Mouse (Mus musculus) CH12.LX (cell line): ENCODE measurements around the gene Cx3cr1. TPM values are rescaled to one million over a fixed set of nuclear protein-coding genes. Genes with fewer than 3 reads are reported as not detected.

ENCODE experiments used
- DNase-seq: peaks from one replicate; pipeline ENCODE4 v3.0.0-alpha.2; 2013; ENCODE audit errors: extremely low read depth
- H3K27ac ChIP-seq: 2 replicates; pipeline ENCODE4 v1.5.1; 2012; ENCODE audit warnings: low read depth, mild to moderate bottlenecking, control low read depth, moderate library complexity; ENCODE audit not compliant: insufficient read depth
- H3K27me3 ChIP-seq: replicated peaks from 2 replicates; pipeline ENCODE3; 2012; ENCODE audit warnings: inconsistent platforms
- H3K36me3 ChIP-seq, 2 experiments: replicated peaks in 1 of 2; 2 replicates each; pipeline versions ENCODE3 to v1.6.1; 2012; ENCODE audit warnings: inconsistent platforms in 1 of 2, low read length in 1 of 2, mild to moderate bottlenecking in 1 of 2, mixed read lengths in 1 of 2, moderate library complexity in 1 of 2; ENCODE audit not compliant: control insufficient read depth in 1 of 2, insufficient read depth in 1 of 2
- H3K4me1 ChIP-seq, 2 experiments: 2 replicates each; pipeline ENCODE4 v1.6.1; 2012; ENCODE audit warnings: inconsistent platforms in 1 of 2, moderate library complexity in 1 of 2; ENCODE audit not compliant: insufficient read depth in 2 of 2, control insufficient read depth in 1 of 2
- H3K4me2 ChIP-seq: 2 replicates; pipeline ENCODE4 v1.6.1; 2012; ENCODE audit warnings: low read depth, mild to moderate bottlenecking, control low read depth; ENCODE audit not compliant: poor library complexity, insufficient read depth, severe bottlenecking
- H3K4me3 ChIP-seq, 3 experiments: fragments of 150-350 bp in 1 of 3; sonication (generic) in 1 of 3; replicated peaks in 1 of 3; 2 replicates each; pipeline versions ENCODE3 to v1.5.1; 2011 to 2012; ENCODE audit warnings: low read depth in 2 of 3, low read length in 2 of 3, mild to moderate bottlenecking in 2 of 3, moderate library complexity in 2 of 3, control low read depth in 1 of 3, improper control_type of control experiment in 1 of 3, inconsistent platforms in 1 of 3, mixed read lengths in 1 of 3; ENCODE audit not compliant: poor library complexity in 1 of 3
- H3K79me2 ChIP-seq: replicated peaks from 2 replicates; pipeline ENCODE4 v1.6.1; 2012; ENCODE audit warnings: mild to moderate bottlenecking, moderate library complexity; ENCODE audit not compliant: control insufficient read depth, poor library complexity, insufficient read depth, severe bottlenecking; ENCODE audit errors: extremely low read depth
- H3K9ac ChIP-seq: 2 replicates; pipeline ENCODE4 v1.6.1; 2012; ENCODE audit warnings: low read depth, mild to moderate bottlenecking, control low read depth, moderate library complexity; ENCODE audit not compliant: insufficient read depth
- H3K9me3 ChIP-seq: replicated peaks from 2 replicates; pipeline ENCODE3; 2012; ENCODE audit warnings: low read length, inconsistent platforms, mixed read lengths
- BHLHE40 ChIP-seq: IDR thresholded peaks from 2 replicates; pipeline ENCODE4 v1.6.1; 2011; ENCODE audit warnings: mild to moderate bottlenecking, low read depth, low read length, improper control_type of control experiment
- CHD2 ChIP-seq: IDR thresholded peaks from 2 replicates; pipeline ENCODE4 v1.6.1; 2011; ENCODE audit warnings: low read length, improper control_type of control experiment
- E2F4 ChIP-seq: IDR thresholded peaks from 2 replicates; pipeline ENCODE4 v1.6.1; 2011; ENCODE audit warnings: low read depth, low read length, improper control_type of control experiment; ENCODE audit not compliant: insufficient replicate concordance
- ETS1 ChIP-seq: conservative IDR thresholded peaks from 2 replicates; pipeline ENCODE4 v1.6.1; 2012; ENCODE audit warnings: low read depth, mild to moderate bottlenecking, inconsistent platforms, low read length, improper control_type of control experiment, moderate library complexity
- JUN ChIP-seq: IDR thresholded peaks from 2 replicates; pipeline ENCODE4 v1.6.1; 2011; ENCODE audit warnings: low read depth, mild to moderate bottlenecking, low read length, improper control_type of control experiment, moderate library complexity; ENCODE audit not compliant: insufficient read depth
- JUND ChIP-seq: conservative IDR thresholded peaks from 2 replicates; pipeline ENCODE4 v1.6.1; 2011; ENCODE audit warnings: low read depth, low read length, improper control_type of control experiment
- MAX ChIP-seq: IDR thresholded peaks from 2 replicates; pipeline ENCODE4 v1.6.1; 2011; ENCODE audit warnings: low read length, improper control_type of control experiment
- MEF2A ChIP-seq: IDR thresholded peaks from 2 replicates; pipeline ENCODE4 v1.6.1; 2014; ENCODE audit warnings: low read depth, mild to moderate bottlenecking, inconsistent platforms, low read length, improper control_type of control experiment, borderline replicate concordance
- MXI1 ChIP-seq: IDR thresholded peaks from 2 replicates; pipeline ENCODE4 v1.6.1; 2011; ENCODE audit warnings: mild to moderate bottlenecking, low read depth, low read length, improper control_type of control experiment
- NELFE ChIP-seq: IDR thresholded peaks from 2 replicates; pipeline ENCODE4 v1.6.1; 2011; ENCODE audit warnings: low read depth, low read length, improper control_type of control experiment
- NRF1 ChIP-seq: IDR thresholded peaks from 2 replicates; pipeline ENCODE4 v1.6.1; 2014; ENCODE audit warnings: low read depth, mild to moderate bottlenecking, inconsistent platforms, low read length, improper control_type of control experiment, moderate library complexity
- POLR2A ChIP-seq: IDR thresholded peaks from 2 replicates; pipeline ENCODE4 v1.6.1; 2011; ENCODE audit warnings: low read depth, mild to moderate bottlenecking, improper control_type of control experiment, low read length
- POLR2AphosphoS2 ChIP-seq: IDR thresholded peaks from 2 replicates; pipeline ENCODE4 v1.6.1; 2011; ENCODE audit warnings: low read depth, low read length, improper control_type of control experiment
- RCOR1 ChIP-seq: conservative IDR thresholded peaks from 2 replicates; pipeline ENCODE4 v1.6.1; 2012; ENCODE audit warnings: low read depth, mild to moderate bottlenecking, inconsistent platforms, low read length, improper control_type of control experiment
- SIN3A ChIP-seq: IDR thresholded peaks from 2 replicates; pipeline ENCODE4 v1.6.1; 2012; ENCODE audit warnings: low read length, improper control_type of control experiment, inconsistent platforms
- SMC3 ChIP-seq: IDR thresholded peaks from 2 replicates; pipeline ENCODE4 v1.6.1; 2011; ENCODE audit warnings: low read depth, low read length, improper control_type of control experiment
- UBTF ChIP-seq: IDR thresholded peaks from 2 replicates; pipeline ENCODE4 v1.6.1; 2012; ENCODE audit warnings: low read depth, mild to moderate bottlenecking, inconsistent platforms, low read length, improper control_type of control experiment, moderate library complexity
- USF1 ChIP-seq: IDR thresholded peaks from 2 replicates; pipeline ENCODE4 v1.6.1; 2014; ENCODE audit warnings: low read depth, mild to moderate bottlenecking, inconsistent platforms, low read length, improper control_type of control experiment
- USF2 ChIP-seq: conservative IDR thresholded peaks from 2 replicates; pipeline ENCODE4 v1.6.1; 2011; ENCODE audit warnings: low read depth, low read length, improper control_type of control experiment
- ZC3H11A ChIP-seq: IDR thresholded peaks from 2 replicates; pipeline ENCODE4 v1.6.1; 2012; ENCODE audit warnings: low read depth, mild to moderate bottlenecking, inconsistent platforms, low read length, improper control_type of control experiment
- ZKSCAN1 ChIP-seq: IDR thresholded peaks from 2 replicates; pipeline ENCODE4 v1.6.1; 2012; ENCODE audit warnings: low read depth, inconsistent platforms, low read length, improper control_type of control experiment, borderline replicate concordance
- ZMIZ1 ChIP-seq: IDR thresholded peaks from 2 replicates; pipeline ENCODE4 v1.6.1; 2012; ENCODE audit warnings: low read depth, mild to moderate bottlenecking, inconsistent platforms, low read length, improper control_type of control experiment
- dilution Hi-C: fragments of 300-500 bp; cut with MboI; formaldehyde crosslinking; loops from 2 replicates; pipeline ENCODE4 v1.14.3; 2020; ENCODE audit warnings: low sequenced_read_pairs; ENCODE audit not compliant: extremely low pct_unique_long_range_greater_than_20kb, extremely low pct_ligation_motif_present
- in situ Hi-C: fragments of 300-500 bp; cut with MboI; formaldehyde crosslinking; loops from 3 replicates; pipeline ENCODE4 v1.14.3; 2019; ENCODE audit warnings: low sequenced_read_pairs, low pct_ligation_motif_present, low pct_unique_long_range_greater_than_20kb, mixed read lengths
- polyA plus RNA-seq: library from polyadenylated mRNA; unstranded; fragments of >175 nt; gene quantifications from 2 replicates; pipeline ENCODE4 v1.2.1, GENCODE M21; 2012; ENCODE audit warnings: low read depth; ENCODE audit not compliant: insufficient read length
- total RNA-seq, 2 experiments: library from RNA; depleted of rRNA; stranded (reverse); fragments of 300-350 nt in 1 of 2; fragments of >200 nt in 1 of 2; gene quantifications; 2 replicates each; pipeline ENCODE4 v1.2.3; 2012 to 2014

The Cx3cr1 gene
- total and polyA plus RNA-seq, 3 experiments: 0.06 TPM; not detected in 2

GRCm38 (mm10) chr9:119970221-119970620, 99.5 kb downstream of the Cx3cr1 start (continued):
- TF ChIP-seq SMC3 (peak; percentile 49), ZMIZ1 (no peak), RCOR1 (no peak)
- TF ChIP-seq, all 38 proteins: peak for 4

DNA sequence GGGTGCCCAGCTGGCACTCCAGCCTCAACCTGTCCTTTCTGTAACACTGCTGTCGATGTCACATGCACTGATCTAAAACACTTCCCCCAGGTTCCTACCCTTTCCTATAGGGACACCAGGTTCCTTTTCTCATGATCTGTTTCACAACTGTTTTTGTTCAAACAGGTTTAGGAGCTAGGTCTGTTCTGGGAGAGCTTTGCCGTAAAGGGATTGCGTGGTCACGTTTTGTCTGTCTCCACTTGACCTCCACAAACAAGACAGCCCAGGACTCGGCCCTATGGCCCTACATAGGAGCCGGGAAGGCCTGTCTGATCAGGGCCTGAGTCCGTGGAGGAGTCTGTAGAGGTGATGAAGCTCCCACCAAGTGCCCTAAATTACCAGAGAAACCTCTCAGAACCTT, 99.9 kb downstream of the Cx3cr1 start:
- in situ Hi-C loops: loop anchor here (5.0 kb wide), 1 partner anchor 47 kb away; no protein-coding TSS in a partner anchor
- Histone ChIP-seq H3K36me3 (peaks cover 34 to 48% of the 10 kb centered on the region in 2 experiments), H3K4me3 (no peak overlapping the region), H3K9ac (no peak overlapping the region), H3K27ac (no peak overlapping the region), H3K9me3 (peaks cover 2% of the 10 kb centered on the region), H3K4me2 (no peak overlapping the region), H3K27me3 (no peaks in the 10 kb centered on the region), H3K4me1 (peaks cover 8 to 23% of the 10 kb centered on the region in 2 experiments), H3K79me2 (no peaks in the 10 kb centered on the region; the same call in 1 of the 2 replicates)
- TF ChIP-seq ZMIZ1: no peak
- TF ChIP-seq JUN: no peak
- TF ChIP-seq POLR2AphosphoS2: no peak
- dilution Hi-C loops: no loop called here
- no peak for DNase-seq

- peaks cover 2% of the 10 kb centered on the region for H3K27me3 ChIP-seq
- H3K9ac ChIP-seq: no peak overlapping the region
- H3K4me3 ChIP-seq: no peak overlapping the region
- in situ Hi-C loops (loop anchor here (5.0 kb wide), 1 partner anchor 51 kb away; no protein-coding TSS in a partner anchor), dilution Hi-C loops (no loop called here)
- H3K4me1 ChIP-seq: peaks cover 16 to 30% of the 10 kb centered on the region in 2 experiments
- H3K36me3 ChIP-seq: peaks cover 5 to 14% of the 10 kb centered on the region in 2 experiments
- TF ChIP-seq CHD2: no peak
- no peak for TF ChIP-seq JUND
- no peak for TF ChIP-seq ZMIZ1
- no peak for TF ChIP-seq SIN3A
- no peaks in the 10 kb centered on the region for H3K79me2 ChIP-seq
- H3K4me2 ChIP-seq: no peak overlapping the region
- H3K27ac ChIP-seq: no peak overlapping the region
- no peaks in the 10 kb centered on the region for H3K9me3 ChIP-seq
- no peak for DNase-seq
Measured at GRCm38 (mm10) chr9:119966221-119966910, 103.3 kb downstream of the Cx3cr1 start.

DNA sequence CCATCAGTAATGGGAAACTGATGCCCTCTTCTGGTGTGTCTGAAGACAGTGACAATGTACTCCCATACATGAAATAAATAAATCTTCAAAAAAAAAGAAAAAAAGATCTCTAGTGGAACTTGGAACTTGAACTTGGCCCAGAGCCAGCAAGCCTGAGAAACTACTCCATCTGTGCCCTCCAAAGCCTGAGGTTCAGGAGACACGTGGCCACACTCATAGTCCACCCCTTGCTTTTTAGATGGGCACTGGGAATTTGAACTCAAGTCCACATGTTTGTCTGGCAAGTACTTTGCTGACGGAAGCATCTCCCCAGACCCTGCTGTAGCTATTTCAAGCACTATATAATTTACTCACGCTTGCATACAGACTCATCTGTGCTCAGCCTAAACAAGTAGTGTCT, 104.5 kb downstream of the Cx3cr1 start:
- Histone ChIP-seq H3K27ac (no peak overlapping the region), H3K4me3 (no peak overlapping the region), H3K79me2 (no peaks in the 10 kb centered on the region), H3K36me3 (peaks cover 0 to 3% of the 10 kb centered on the region in 2 experiments), H3K9ac (no peak overlapping the region), H3K27me3 (peaks cover 5% of the 10 kb centered on the region), H3K9me3 (no peaks in the 10 kb centered on the region), H3K4me2 (no peak overlapping the region), H3K4me1 (peaks cover 8 to 18% of the 10 kb centered on the region in 2 experiments)
- in situ Hi-C loops (loop anchor here (5.0 kb wide), 1 partner anchor 52 kb away; no protein-coding TSS in a partner anchor), dilution Hi-C loops (no loop called here)
- TF ChIP-seq E2F4 (no peak), ETS1 (no peak), POLR2A (no peak), USF1 (no peak), NRF1 (no peak), ZKSCAN1 (no peak), MXI1 (no peak), USF2 (no peak), ZMIZ1 (no peak), MEF2A (no peak), NELFE (no peak), UBTF (no peak), MAX (no peak), ZC3H11A (no peak), JUND (no peak), BHLHE40 (no peak)
- no peak for DNase-seq
